Mouse (Mus musculus): ENCODE data around the gene Gm8914. TPM values are rescaled to one million over a fixed set of nuclear protein-coding genes. Genes with fewer than 3 reads are reported as not detected.
"Not testable (repeated sequence)": the region's sequence is repeated elsewhere in the genome, so short reads cannot be mapped to it uniquely, and the experiment has no call there.

Gene Gm8914
- not detected for total RNA-seq (2021)
- long read RNA-seq, experiment 1 = 0 reads
- long read RNA-seq, experiment 2 = 0 reads

DNA sequence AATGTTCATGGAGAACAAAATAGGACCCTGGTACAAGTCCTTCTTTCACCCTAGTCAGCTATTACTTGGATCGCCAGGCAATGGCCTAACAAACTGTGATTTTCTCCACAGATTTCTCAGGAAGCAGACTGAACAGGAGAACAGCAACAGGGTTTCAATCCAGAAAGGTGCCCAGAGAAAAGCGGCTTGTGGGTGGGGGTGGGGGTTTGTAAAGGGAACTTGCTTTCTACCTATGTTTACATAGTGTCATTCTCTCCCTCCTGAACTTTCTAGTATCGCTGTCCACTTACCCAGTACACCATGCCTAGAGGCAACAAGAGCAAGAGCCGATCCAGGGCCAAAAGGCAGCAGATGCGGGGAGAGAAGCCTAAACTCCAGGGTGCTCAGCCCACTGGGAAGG is at the start of gene Gm8914:
Gene Gm8914, plus strand, starts transcription at position 301 of the 400 bp plus-strand sequence.
- H3K4me3 ChIP-seq; H3K27ac ChIP-seq; intact Hi-C loops (cut with DNase I); DNase-seq: not testable (repeated sequence)

Other genes starting within 250 kb of the Gm8914 start
- gene Mageb2, start 148.4 kb upstream of the Gm8914 start, total RNA-seq (2021) = not detected
- gene Gm5072, start 87.6 kb upstream of the Gm8914 start, total RNA-seq (2021) = not detected
- gene 1700084M14Rik, start 95.8 kb downstream of the Gm8914 start, total RNA-seq (2021) = not detected
- not detected for gene Gm14781, start 152.1 kb downstream of the Gm8914 start, total RNA-seq (2021)

All from gastrocnemius, adult 2 months (tissue).